Mouse (Mus musculus): Measurements from ENCODE around the gene Gpr119. TPM values are rescaled to one million over a fixed set of nuclear protein-coding genes. Genes with fewer than 3 reads are reported as not detected.

Gene Gpr119
- polyA plus RNA-seq, 1 experiment from 2014 or later = not detected

DNA sequence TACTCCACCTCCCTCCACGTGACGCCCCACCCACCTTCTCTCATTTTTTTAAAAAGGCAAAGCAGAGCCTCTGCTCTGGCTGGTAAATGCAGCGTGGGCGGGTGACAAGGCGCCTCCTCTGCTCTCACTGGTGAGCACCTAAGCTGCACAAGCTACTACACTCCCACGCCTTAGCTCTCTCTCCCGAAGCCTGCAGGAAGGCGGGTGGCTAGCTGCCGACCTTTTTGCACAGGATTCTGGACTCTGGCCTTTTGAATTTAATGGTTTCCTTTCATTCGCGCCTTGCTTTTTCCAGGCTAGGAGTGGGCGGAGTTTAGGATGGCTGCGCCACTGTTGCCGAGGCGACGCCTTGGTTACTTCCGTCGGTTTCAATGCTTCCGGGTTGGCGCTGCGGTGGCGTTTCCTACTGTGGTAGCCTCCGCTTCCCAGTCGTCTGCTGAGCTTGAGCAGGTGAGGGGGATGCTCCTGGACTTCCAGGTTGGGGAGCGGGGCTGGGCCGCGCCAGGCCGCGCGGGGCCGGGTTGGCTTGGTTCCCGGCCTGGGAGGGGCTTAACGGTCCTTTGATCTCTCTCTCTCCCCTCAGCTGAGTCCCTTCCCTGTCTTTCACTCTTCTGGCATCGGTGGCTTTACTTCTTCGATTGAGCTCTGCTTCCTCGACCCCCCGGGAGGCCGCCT, 50.8 kb downstream of the Gpr119 start, which contains the start of gene Slc25a14:
TSS of gene Slc25a14 (plus strand) at position 35 of the 675 bp plus-strand sequence.
- peak; percentile 98 for ATAC-seq
- no peak for TF ChIP-seq EP300 (IDR thresholded peaks at IDR 0.05)
- TF ChIP-seq CTCF (IDR thresholded peaks at IDR 0.05) = no peak
- no peaks in the 10 kb centered on the region for H3K36me3 ChIP-seq (ENCODE audit: insufficient read depth, low read length)
- H3K27ac ChIP-seq (ENCODE audit: low read length) = no peak within 1 kb of the TSS
- H3K27me3 ChIP-seq (replicated peaks; ENCODE audit: insufficient read depth, low read length) = no peaks in the 10 kb centered on the region
- no peaks in the 10 kb centered on the region for H3K4me1 ChIP-seq (ENCODE audit: insufficient read depth, low read depth, low read length)
- WGBS = 9% methylated on average over 35 of the region's 38 CpGs
- H3K9me3 ChIP-seq (ENCODE audit: low read length) = no peaks in the 10 kb centered on the region
- peak; percentile 89 for DNase-seq (ENCODE audit: low spot score)
- H3K4me2 ChIP-seq (replicated peaks; ENCODE audit: low read depth, low read length) = peak within 1 kb of the TSS; percentile 58
- H3K9ac ChIP-seq (replicated peaks; ENCODE audit: low read depth) = 0 out of 2 replicates have a peak within 1 kb of the TSS, but pooled peaks have one; percentile 23
- H3K4me3 ChIP-seq (ENCODE audit: low read depth, low read length) = peak within 1 kb of the TSS; percentile 56

DNA sequence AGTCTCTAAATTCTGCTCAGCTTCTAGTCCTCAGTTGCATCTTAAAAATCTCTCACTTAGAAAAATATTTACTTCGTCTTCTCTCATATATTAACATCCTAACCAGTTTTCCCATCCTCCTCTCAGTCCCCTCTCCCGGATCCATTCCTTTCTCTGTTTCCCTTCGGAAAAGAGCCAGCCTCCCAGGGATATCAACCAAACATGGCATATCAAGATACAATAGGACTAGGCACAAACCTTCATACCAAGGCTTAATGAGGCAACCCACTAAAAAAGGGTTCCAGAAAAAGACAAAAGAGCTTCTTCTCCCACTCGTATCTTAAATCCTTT, 51.3 kb downstream of the Gpr119 start:
- H3K9me3 ChIP-seq (ENCODE audit: low read length) = no peaks in the 10 kb centered on the region
- H3K27me3 ChIP-seq (replicated peaks; ENCODE audit: insufficient read depth, low read length) = no peaks in the 10 kb centered on the region
- H3K4me2 ChIP-seq (replicated peaks; ENCODE audit: low read depth, low read length) = peak overlapping the region; percentile 58
- no peak overlapping the region for H3K9ac ChIP-seq (replicated peaks; ENCODE audit: low read depth)
- WGBS = 14% methylated on average over 4 of the region's 4 CpGs
- peak overlapping the region; percentile 56 for H3K4me3 ChIP-seq (ENCODE audit: low read depth, low read length)
- ATAC-seq = no peak
- no peaks in the 10 kb centered on the region for H3K36me3 ChIP-seq (ENCODE audit: insufficient read depth, low read length)
- no peak for DNase-seq (ENCODE audit: low spot score)
- no peaks in the 10 kb centered on the region for H3K4me1 ChIP-seq (ENCODE audit: insufficient read depth, low read depth, low read length)
- no peak overlapping the region for H3K27ac ChIP-seq (ENCODE audit: low read length)
- no peak for TF ChIP-seq EP300 (IDR thresholded peaks at IDR 0.05)
- no peak for TF ChIP-seq CTCF (IDR thresholded peaks at IDR 0.05)

Small RNA genes within 50 kb of the gene (microRNA-seq; reads per million reads assigned to microRNA genes)
- gene Gm27828 = not detected

Other genes starting within 250 kb of the Gpr119 start
- gene Elf4, start 211.3 kb downstream of the Gpr119 start, polyA plus RNA-seq (2015; fragmentation: Nextera tagmentation; extraction: Ambion mirVana) = 3.5 and 3.8 TPM in 2 replicates
- gene Aifm1, start 160.9 kb downstream of the Gpr119 start, polyA plus RNA-seq (2015; fragmentation: Nextera tagmentation; extraction: Ambion mirVana) = 30.4 and 33.5 TPM in 2 replicates
- 1.2 and 1.3 TPM in 2 replicates for gene Rab33a, start 155.2 kb downstream of the Gpr119 start, polyA plus RNA-seq (2015; fragmentation: Nextera tagmentation; extraction: Ambion mirVana)
- gene Zfp280c, start 80.0 kb downstream of the Gpr119 start, polyA plus RNA-seq (2015; fragmentation: Nextera tagmentation; extraction: Ambion mirVana) = 5.0 and 5.4 TPM in 2 replicates
- 9.0 and 9.2 TPM in 2 replicates for gene Slc25a14, start 51.1 kb downstream of the Gpr119 start, polyA plus RNA-seq (2015; fragmentation: Nextera tagmentation; extraction: Ambion mirVana)
- gene Rbmx2, start 20.5 kb upstream of the Gpr119 start, polyA plus RNA-seq (2015; fragmentation: Nextera tagmentation; extraction: Ambion mirVana) = 10.2 and 12.5 TPM in 2 replicates
- not detected in 2 replicates for gene Gm595, start 203.2 kb upstream of the Gpr119 start, polyA plus RNA-seq (2015; fragmentation: Nextera tagmentation; extraction: Ambion mirVana)

Data from lung, postnatal 0 days (tissue).